Mouse (Mus musculus) CH12.LX (cell line): ENCODE measurements at regions not wholly inside any gene's neighbourhood (a gene's known extent, or its start where the extent isn't known, plus 50 kb on each side); places are given as distances from the start of the nearest gene placed in this dataset.

Source experiments
- DNase-seq: peaks from one replicate; pipeline ENCODE4 v3.0.0-alpha.2; 2013; ENCODE audit errors: extremely low read depth
- H3K27ac ChIP-seq: 2 replicates; pipeline ENCODE4 v1.5.1; 2012; ENCODE audit warnings: low read depth, mild to moderate bottlenecking, control low read depth, moderate library complexity; ENCODE audit not compliant: insufficient read depth
- H3K27me3 ChIP-seq: replicated peaks from 2 replicates; pipeline ENCODE3; 2012; ENCODE audit warnings: inconsistent platforms
- H3K36me3 ChIP-seq, 2 experiments: replicated peaks in 1 of 2; 2 replicates each; pipeline versions ENCODE3 to v1.6.1; 2012; ENCODE audit warnings: inconsistent platforms in 1 of 2, low read length in 1 of 2, mild to moderate bottlenecking in 1 of 2, mixed read lengths in 1 of 2, moderate library complexity in 1 of 2; ENCODE audit not compliant: control insufficient read depth in 1 of 2, insufficient read depth in 1 of 2
- H3K4me1 ChIP-seq, 2 experiments: 2 replicates each; pipeline ENCODE4 v1.6.1; 2012; ENCODE audit warnings: inconsistent platforms in 1 of 2, moderate library complexity in 1 of 2; ENCODE audit not compliant: insufficient read depth in 2 of 2, control insufficient read depth in 1 of 2
- H3K4me2 ChIP-seq: 2 replicates; pipeline ENCODE4 v1.6.1; 2012; ENCODE audit warnings: low read depth, mild to moderate bottlenecking, control low read depth; ENCODE audit not compliant: poor library complexity, insufficient read depth, severe bottlenecking
- H3K4me3 ChIP-seq, 3 experiments: fragments of 150-350 bp in 1 of 3; sonication (generic) in 1 of 3; replicated peaks in 1 of 3; 2 replicates each; pipeline versions ENCODE3 to v1.5.1; 2011 to 2012; ENCODE audit warnings: low read depth in 2 of 3, low read length in 2 of 3, mild to moderate bottlenecking in 2 of 3, moderate library complexity in 2 of 3, control low read depth in 1 of 3, improper control_type of control experiment in 1 of 3, inconsistent platforms in 1 of 3, mixed read lengths in 1 of 3; ENCODE audit not compliant: poor library complexity in 1 of 3
- H3K79me2 ChIP-seq: replicated peaks from 2 replicates; pipeline ENCODE4 v1.6.1; 2012; ENCODE audit warnings: mild to moderate bottlenecking, moderate library complexity; ENCODE audit not compliant: control insufficient read depth, poor library complexity, insufficient read depth, severe bottlenecking; ENCODE audit errors: extremely low read depth
- H3K9ac ChIP-seq: 2 replicates; pipeline ENCODE4 v1.6.1; 2012; ENCODE audit warnings: low read depth, mild to moderate bottlenecking, control low read depth, moderate library complexity; ENCODE audit not compliant: insufficient read depth
- H3K9me3 ChIP-seq: replicated peaks from 2 replicates; pipeline ENCODE3; 2012; ENCODE audit warnings: low read length, inconsistent platforms, mixed read lengths
- CHD2 ChIP-seq: IDR thresholded peaks from 2 replicates; pipeline ENCODE4 v1.6.1; 2011; ENCODE audit warnings: low read length, improper control_type of control experiment
- E2F4 ChIP-seq: IDR thresholded peaks from 2 replicates; pipeline ENCODE4 v1.6.1; 2011; ENCODE audit warnings: low read depth, low read length, improper control_type of control experiment; ENCODE audit not compliant: insufficient replicate concordance
- ELF1 ChIP-seq: IDR thresholded peaks from 2 replicates; pipeline ENCODE4 v1.6.1; 2014; ENCODE audit warnings: low read depth, mild to moderate bottlenecking, inconsistent platforms, low read length, improper control_type of control experiment
- GABPA ChIP-seq: IDR thresholded peaks from 2 replicates; pipeline ENCODE4 v1.6.1; 2012; ENCODE audit warnings: low read depth, low read length, improper control_type of control experiment, inconsistent platforms; ENCODE audit not compliant: insufficient replicate concordance
- HCFC1 ChIP-seq: IDR thresholded peaks from 2 replicates; pipeline ENCODE4 v1.6.1; 2012; ENCODE audit warnings: low read depth, mild to moderate bottlenecking, inconsistent platforms, low read length, improper control_type of control experiment
- JUN ChIP-seq: IDR thresholded peaks from 2 replicates; pipeline ENCODE4 v1.6.1; 2011; ENCODE audit warnings: low read depth, mild to moderate bottlenecking, low read length, improper control_type of control experiment, moderate library complexity; ENCODE audit not compliant: insufficient read depth
- KAT2A ChIP-seq: IDR thresholded peaks from 2 replicates; pipeline ENCODE4 v1.6.1; 2012; ENCODE audit warnings: low read length, improper control_type of control experiment, inconsistent platforms; ENCODE audit not compliant: insufficient replicate concordance
- MAX ChIP-seq: IDR thresholded peaks from 2 replicates; pipeline ENCODE4 v1.6.1; 2011; ENCODE audit warnings: low read length, improper control_type of control experiment
- MEF2A ChIP-seq: IDR thresholded peaks from 2 replicates; pipeline ENCODE4 v1.6.1; 2014; ENCODE audit warnings: low read depth, mild to moderate bottlenecking, inconsistent platforms, low read length, improper control_type of control experiment, borderline replicate concordance
- MXI1 ChIP-seq: IDR thresholded peaks from 2 replicates; pipeline ENCODE4 v1.6.1; 2011; ENCODE audit warnings: mild to moderate bottlenecking, low read depth, low read length, improper control_type of control experiment
- MYC ChIP-seq: IDR thresholded peaks from 2 replicates; pipeline ENCODE4 v1.6.1; 2011; ENCODE audit warnings: low read depth, mild to moderate bottlenecking, improper control_type of control experiment, low read length
- PAX5 ChIP-seq: IDR thresholded peaks from 2 replicates; pipeline ENCODE4 v1.6.1; 2012; ENCODE audit warnings: low read length, inconsistent platforms, mixed read lengths
- POLR2A ChIP-seq: IDR thresholded peaks from 2 replicates; pipeline ENCODE4 v1.6.1; 2011; ENCODE audit warnings: low read depth, mild to moderate bottlenecking, improper control_type of control experiment, low read length
- POLR2AphosphoS2 ChIP-seq: IDR thresholded peaks from 2 replicates; pipeline ENCODE4 v1.6.1; 2011; ENCODE audit warnings: low read depth, low read length, improper control_type of control experiment
- SMC3 ChIP-seq: IDR thresholded peaks from 2 replicates; pipeline ENCODE4 v1.6.1; 2011; ENCODE audit warnings: low read depth, low read length, improper control_type of control experiment
- TBP ChIP-seq: conservative IDR thresholded peaks from 2 replicates; pipeline ENCODE4 v1.6.1; 2011; ENCODE audit warnings: low read depth, low read length, improper control_type of control experiment
- UBTF ChIP-seq: IDR thresholded peaks from 2 replicates; pipeline ENCODE4 v1.6.1; 2012; ENCODE audit warnings: low read depth, mild to moderate bottlenecking, inconsistent platforms, low read length, improper control_type of control experiment, moderate library complexity
- USF1 ChIP-seq: IDR thresholded peaks from 2 replicates; pipeline ENCODE4 v1.6.1; 2014; ENCODE audit warnings: low read depth, mild to moderate bottlenecking, inconsistent platforms, low read length, improper control_type of control experiment
- USF2 ChIP-seq: conservative IDR thresholded peaks from 2 replicates; pipeline ENCODE4 v1.6.1; 2011; ENCODE audit warnings: low read depth, low read length, improper control_type of control experiment
- ZC3H11A ChIP-seq: IDR thresholded peaks from 2 replicates; pipeline ENCODE4 v1.6.1; 2012; ENCODE audit warnings: low read depth, mild to moderate bottlenecking, inconsistent platforms, low read length, improper control_type of control experiment
- dilution Hi-C: fragments of 300-500 bp; cut with MboI; formaldehyde crosslinking; loops from 2 replicates; pipeline ENCODE4 v1.14.3; 2020; ENCODE audit warnings: low sequenced_read_pairs; ENCODE audit not compliant: extremely low pct_unique_long_range_greater_than_20kb, extremely low pct_ligation_motif_present
- in situ Hi-C: fragments of 300-500 bp; cut with MboI; formaldehyde crosslinking; loops from 3 replicates; pipeline ENCODE4 v1.14.3; 2019; ENCODE audit warnings: low sequenced_read_pairs, low pct_ligation_motif_present, low pct_unique_long_range_greater_than_20kb, mixed read lengths

DNA sequence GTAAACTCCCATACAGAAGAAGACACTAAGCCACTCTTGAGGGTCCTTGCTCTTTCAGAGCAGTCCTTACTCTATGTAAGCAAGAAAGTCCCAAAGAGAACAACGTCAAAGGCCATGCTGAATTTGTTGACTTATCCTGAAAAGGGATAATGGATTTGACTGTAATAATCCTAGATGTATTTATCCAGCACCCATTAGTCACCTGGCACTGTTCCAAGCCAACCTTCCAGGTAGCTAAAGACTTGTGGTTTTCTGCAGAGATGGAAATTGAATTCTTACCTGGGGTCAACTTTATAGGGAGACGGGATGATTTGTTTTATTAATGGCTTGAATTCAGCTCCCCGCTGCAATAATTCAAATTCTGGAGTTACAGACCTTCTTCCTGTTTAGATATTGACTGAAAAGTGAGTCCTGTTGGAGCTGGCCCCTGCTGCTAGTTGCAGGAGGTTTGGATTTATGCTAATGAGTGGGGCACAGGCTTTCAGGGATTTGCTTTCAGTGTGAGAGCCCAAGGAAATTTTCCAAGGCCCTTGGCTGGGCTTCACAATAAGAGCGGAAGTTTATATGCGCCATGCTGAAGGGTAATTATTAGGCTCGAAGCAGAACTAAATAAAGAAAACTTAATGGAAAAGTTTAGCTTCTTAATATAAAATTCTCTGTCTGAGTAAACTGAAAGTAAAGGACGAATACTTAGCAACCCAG lies 552.3 kb downstream of the Olfm4 start:
- dilution Hi-C loops = no loop called here

GRCm38 (mm10) chr14:80559950-80560349 lies 576.1 kb downstream of the Olfm4 start:
- in situ Hi-C loops = no loop called here

More for the DNA sequence above, 552.3 kb downstream of the Olfm4 start:
- Histone ChIP-seq H3K9ac (no peak overlapping the region), H3K27ac (no peak overlapping the region), H3K4me3 (no peak overlapping the region), H3K9me3 (peaks cover 29% of the 10 kb centered on the region), H3K27me3 (no peaks in the 10 kb centered on the region), H3K4me2 (no peak overlapping the region), H3K79me2 (no peaks in the 10 kb centered on the region), H3K4me1 (no peaks in the 10 kb centered on the region), H3K36me3 (no peaks in the 10 kb centered on the region)
- DNase-seq = no peak
- in situ Hi-C loops = no loop called here
- TF ChIP-seq USF2 (no peak), UBTF (no peak), ZC3H11A (no peak), MYC (no peak), SMC3 (no peak), USF1 (no peak), ELF1 (no peak), TBP (no peak), MEF2A (no peak), POLR2A (no peak), PAX5 (no peak), E2F4 (no peak), KAT2A (no peak), CHD2 (no peak), MXI1 (no peak), MAX (no peak), HCFC1 (no peak), POLR2AphosphoS2 (no peak), JUN (no peak), GABPA (no peak)

More at GRCm38 (mm10) chr14:80559950-80560349, 576.1 kb downstream of the Olfm4 start:
- Histone ChIP-seq H3K79me2 (no peaks in the 10 kb centered on the region), H3K36me3 (no peaks in the 10 kb centered on the region), H3K4me3 (no peak overlapping the region), H3K27me3 (no peaks in the 10 kb centered on the region), H3K4me1 (no peaks in the 10 kb centered on the region), H3K9me3 (peaks cover 37% of the 10 kb centered on the region), H3K4me2 (no peak overlapping the region), H3K27ac (no peak overlapping the region), H3K9ac (no peak overlapping the region)
- dilution Hi-C loops = no loop called here
- TF ChIP-seq KAT2A (no peak), MYC (no peak)
- no peak for DNase-seq
